Mouse (Mus musculus) limb, embryonic 13.5 days (tissue): ENCODE results near the gene Brd2. TPM values are rescaled to one million over a fixed set of nuclear protein-coding genes. Genes with fewer than 3 reads are reported as not detected.
"Not testable (repeated sequence)": the region's sequence is repeated elsewhere in the genome, so short reads cannot be mapped to it uniquely, and the experiment has no call there.

Experiments
- ATAC-seq: fragments of 200-750 bp; cut with Nextera tagmentation; 2 replicates; pipeline ENCODE4 v1.8.0; 2017; ENCODE audit warnings: low read depth, moderate number of reproducible peaks, moderate TSS enrichment; ENCODE audit not compliant: low FRiP score
- H3K27ac ChIP-seq: fragments of 300-500 bp; sonication (generic); 2 replicates; pipeline ENCODE4 v1.5.1; 2015; ENCODE audit warnings: inconsistent platforms, mild to moderate bottlenecking, moderate library complexity
- H3K27me3 ChIP-seq: fragments of 300-500 bp; sonication (generic); 2 replicates; pipeline ENCODE4 v1.6.1; 2015; ENCODE audit warnings: mild to moderate bottlenecking, inconsistent platforms
- H3K36me3 ChIP-seq: fragments of 300-500 bp; sonication (generic); 2 replicates; pipeline ENCODE4 v1.6.1; 2015; ENCODE audit warnings: inconsistent platforms, mild to moderate bottlenecking, moderate library complexity
- H3K4me1 ChIP-seq: fragments of 300-500 bp; sonication (generic); 2 replicates; pipeline ENCODE4 v1.6.1; 2015; ENCODE audit warnings: inconsistent platforms
- H3K4me2 ChIP-seq: fragments of 300-500 bp; sonication (generic); replicated peaks from 2 replicates; pipeline ENCODE4 v1.6.1; 2015; ENCODE audit warnings: inconsistent platforms, mild to moderate bottlenecking, moderate library complexity
- H3K4me3 ChIP-seq: fragments of 300-500 bp; sonication (generic); 2 replicates; pipeline ENCODE4 v1.5.1; 2015; ENCODE audit warnings: moderate library complexity, mild to moderate bottlenecking, inconsistent platforms
- H3K9ac ChIP-seq: fragments of 300-500 bp; sonication (generic); 2 replicates; pipeline ENCODE4 v1.6.1; 2015; ENCODE audit warnings: mild to moderate bottlenecking, inconsistent platforms
- H3K9me3 ChIP-seq: fragments of 300-500 bp; sonication (generic); 2 replicates; pipeline ENCODE4 v1.6.1; 2016; ENCODE audit warnings: inconsistent platforms
- WGBS: fragments of 180-500 bp; shearing (Covaris S2); methylation state at CpG from one replicate; pipeline ENCODE4 v1.1.7; 2015; 5-methylcytosine and 5-hydroxymethylcytosine counted together
- polyA plus RNA-seq: library from polyadenylated mRNA; unstranded; fragments of >200 nt; fragmentation: Nextera tagmentation; extraction: Ambion mirVana; gene quantifications from 2 replicates; pipeline ENCODE4 v1.2.1, GENCODE M21; 2015

The Brd2 gene
- polyA plus RNA-seq, result 132 and 133 TPM in 2 replicates

DNA sequence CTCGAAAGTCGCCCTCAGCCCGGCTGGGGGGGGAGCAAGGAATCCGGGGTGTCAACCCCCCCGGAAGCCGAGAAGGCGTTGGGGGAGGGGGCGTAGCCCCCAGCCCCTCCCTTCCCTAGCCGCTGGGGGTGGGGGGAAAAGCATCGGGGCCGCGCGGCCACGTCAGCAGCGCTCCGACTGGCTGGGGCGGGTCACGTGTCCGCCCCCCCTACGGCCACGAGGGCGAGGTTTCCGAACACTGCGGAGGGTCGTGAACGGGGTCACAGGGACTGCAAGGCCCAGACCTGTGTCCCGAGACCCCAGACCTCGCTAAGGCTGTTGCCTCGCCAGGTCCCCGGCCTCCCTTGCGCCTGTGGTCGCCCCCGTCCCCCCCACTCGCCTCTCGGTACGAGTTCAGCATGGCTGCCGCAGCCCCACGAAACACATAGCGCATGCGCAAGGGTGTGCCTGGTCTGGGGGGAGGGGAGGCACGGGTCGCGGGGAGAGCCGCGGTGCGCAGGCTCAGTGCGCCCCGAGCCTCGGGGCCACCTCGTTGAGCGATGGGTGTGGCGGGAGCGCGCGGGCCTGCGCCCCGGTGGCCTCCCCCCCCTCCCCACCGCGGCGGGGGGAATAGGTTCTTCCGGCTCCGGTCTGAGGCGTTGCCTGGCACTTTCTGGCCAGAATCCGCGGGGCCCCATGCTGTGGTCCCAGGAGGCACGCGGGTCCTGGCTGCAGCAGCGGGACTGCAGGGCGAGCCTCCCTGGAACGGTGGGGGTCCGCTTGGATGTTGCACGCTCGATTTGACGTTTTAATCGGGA, at the start of gene Brd2:
Gene Brd2 (minus strand): TSS at position 447 of the 797 bp plus-strand sequence.
- WGBS, result 2% methylated on average over 57 of the region's 75 CpGs
- Histone ChIP-seq H3K4me2 (peak within 1 kb of the TSS; percentile 98), H3K36me3 (peaks cover 25% of the 10 kb centered on the region), H3K27me3 (no peaks in the 10 kb centered on the region), H3K9me3 (no peaks in the 10 kb centered on the region), H3K27ac (peak within 1 kb of the TSS; percentile 100), H3K9ac (peak within 1 kb of the TSS; percentile 97), H3K4me3 (peak within 1 kb of the TSS; percentile 99), H3K4me1 (peaks cover 30% of the 10 kb centered on the region)
- ATAC-seq, result peak; percentile 58

DNA sequence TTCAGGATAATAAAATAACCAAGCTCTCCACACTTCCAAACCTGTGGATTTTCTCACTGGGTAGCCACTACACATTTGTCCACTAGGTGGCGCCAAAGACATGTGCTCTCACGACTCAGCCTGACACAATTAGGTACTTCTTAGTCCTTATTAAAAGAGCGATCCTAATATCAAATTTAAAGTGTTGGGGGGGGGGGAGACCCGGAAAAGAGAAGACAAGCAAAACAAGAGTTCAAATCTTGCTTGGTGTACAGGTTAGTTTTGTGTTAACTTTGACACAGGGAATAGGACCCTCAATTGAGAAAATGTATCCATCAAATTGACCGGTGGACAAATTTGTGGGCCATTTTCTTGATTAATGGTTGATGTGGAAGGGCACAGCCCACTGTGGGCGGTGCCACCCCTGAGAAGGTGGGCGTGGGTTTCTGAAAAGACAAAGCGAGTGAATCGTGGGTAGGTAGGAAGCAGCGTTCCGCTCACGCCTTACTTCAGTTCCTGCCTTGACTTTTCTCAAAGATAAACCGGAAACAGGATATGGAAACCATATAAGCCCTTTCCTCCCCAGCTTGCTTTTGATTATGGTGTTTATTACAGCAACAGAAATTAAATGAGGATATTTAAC, 48.6 kb upstream of the Brd2 start:
- Histone ChIP-seq H3K27ac (no peak overlapping the region), H3K27me3 (no peaks in the 10 kb centered on the region), H3K36me3 (no peaks in the 10 kb centered on the region), H3K4me2 (no peak overlapping the region; the same call in 1 of the 2 replicates), H3K9me3 (peaks cover 8% of the 10 kb centered on the region; the same call in 1 of the 2 replicates), H3K9ac (no peak overlapping the region), H3K4me3 (no peak overlapping the region), H3K4me1 (no peaks in the 10 kb centered on the region)
- 40% methylated on average over 13 of the region's 13 CpGs for WGBS
- ATAC-seq, result no peak

- no peak for ATAC-seq
- Histone ChIP-seq H3K27me3 (no peaks in the 10 kb centered on the region), H3K9ac (no peak overlapping the region), H3K36me3 (no peaks in the 10 kb centered on the region), H3K4me3 (no peak overlapping the region), H3K9me3 (peaks cover 11% of the 10 kb centered on the region), H3K27ac (no peak overlapping the region), H3K4me1 (no peaks in the 10 kb centered on the region), H3K4me2 (no peak overlapping the region)
- WGBS, result 24% methylated on average over 4 of the region's 4 CpGs
Measured at GRCm38 (mm10) chr17:34170487-34170876, 48.0 kb upstream of the Brd2 start.

DNA sequence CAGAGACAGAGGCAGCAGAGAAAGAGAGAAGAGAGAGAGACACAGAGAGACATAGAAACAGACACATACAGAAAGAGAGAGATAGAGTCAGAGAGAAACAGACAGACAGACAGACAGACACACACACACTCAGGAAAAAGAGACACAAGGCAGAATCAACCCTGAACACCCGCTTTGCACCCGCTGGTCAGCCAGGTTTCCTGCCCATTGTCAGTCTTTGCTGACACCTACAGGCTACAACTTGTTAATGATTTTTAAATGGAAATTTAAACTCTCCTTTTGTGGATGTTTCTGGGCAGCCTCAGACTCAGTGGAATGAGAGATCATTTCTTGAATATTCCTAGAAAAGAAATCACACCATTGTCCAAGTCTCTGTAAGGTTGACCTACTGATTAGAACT, 46.8 kb upstream of the Brd2 start:
- H3K9me3 ChIP-seq, result peaks cover 13% of the 10 kb centered on the region
- no peaks in the 10 kb centered on the region for H3K27me3 ChIP-seq
- H3K4me3 ChIP-seq, result no peak overlapping the region
- H3K4me2 ChIP-seq, result no peak overlapping the region
- WGBS, result 0% methylated on average over 2 of the region's 2 CpGs
- no peak for ATAC-seq
- no peaks in the 10 kb centered on the region for H3K36me3 ChIP-seq
- H3K4me1 ChIP-seq, result no peaks in the 10 kb centered on the region
- no peak overlapping the region for H3K27ac ChIP-seq
- H3K9ac ChIP-seq, result no peak overlapping the region

GRCm38 (mm10) chr17:34165033-34165730, 42.7 kb upstream of the Brd2 start:
- no peak overlapping the region for H3K27ac ChIP-seq
- peaks cover 6% of the 10 kb centered on the region for H3K9me3 ChIP-seq
- 87% methylated on average over 6 of the region's 6 CpGs for WGBS
- ATAC-seq, result no peak
- no peaks in the 10 kb centered on the region for H3K4me1 ChIP-seq
- H3K36me3 ChIP-seq, result no peaks in the 10 kb centered on the region
- 0 out of 2 replicates have a peak, but pooled peaks cover 3% of the 10 kb centered on the region for H3K27me3 ChIP-seq
- H3K9ac ChIP-seq, result no peak overlapping the region
- H3K4me3 ChIP-seq, result no peak overlapping the region
- no peak overlapping the region for H3K4me2 ChIP-seq

- 42% methylated on average over 9 of the region's 9 CpGs for WGBS
- H3K4me3 ChIP-seq, result no peak overlapping the region
- H3K9me3 ChIP-seq, result peaks cover 6% of the 10 kb centered on the region
- no peaks in the 10 kb centered on the region for H3K4me1 ChIP-seq
- ATAC-seq, result no peak
- no peak overlapping the region for H3K4me2 ChIP-seq
- H3K36me3 ChIP-seq, result no peaks in the 10 kb centered on the region
- H3K27me3 ChIP-seq, result 0 out of 2 replicates have a peak, but pooled peaks cover 5% of the 10 kb centered on the region
- H3K9ac ChIP-seq, result no peak overlapping the region
- no peak overlapping the region for H3K27ac ChIP-seq
Measured at GRCm38 (mm10) chr17:34164202-34164895, 41.9 kb upstream of the Brd2 start.

DNA sequence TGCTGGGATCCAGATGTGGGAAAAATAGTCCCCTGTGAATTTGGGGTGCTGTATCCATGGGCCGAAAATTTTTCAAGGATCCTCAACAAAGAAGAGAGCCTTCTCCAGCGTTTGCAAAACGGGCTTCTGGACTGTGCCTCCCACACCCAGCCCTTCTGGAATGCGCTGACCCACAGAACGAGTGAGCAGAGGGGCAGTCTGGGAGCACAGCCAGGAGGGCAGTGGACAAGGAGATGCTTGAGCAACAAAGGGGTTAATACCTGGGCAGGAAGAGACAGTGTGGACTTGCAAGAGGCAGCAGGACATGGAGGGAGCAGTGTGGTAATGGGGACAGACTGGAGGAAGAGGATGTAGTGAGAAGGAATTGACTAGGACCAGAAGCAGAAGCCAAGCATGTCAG, 33.1 kb upstream of the Brd2 start:
- Histone ChIP-seq H3K27me3 (0 out of 2 replicates have a peak, but pooled peaks cover 5% of the 10 kb centered on the region), H3K9me3 (no peaks in the 10 kb centered on the region), H3K4me1 (peaks cover 3% of the 10 kb centered on the region; the same call in 1 of the 2 replicates), H3K36me3 (no peaks in the 10 kb centered on the region), H3K4me3 (no peak overlapping the region), H3K4me2 (no peak overlapping the region), H3K27ac (no peak overlapping the region), H3K9ac (no peak overlapping the region)
- no peak for ATAC-seq
- WGBS, result 48% methylated on average over 5 of the region's 5 CpGs

- no peak within 1 kb of the TSS for H3K27ac ChIP-seq
- H3K4me3 ChIP-seq, result no peak within 1 kb of the TSS
- peaks cover 3% of the 10 kb centered on the region; the same call in 1 of the 2 replicates for H3K4me1 ChIP-seq
- H3K4me2 ChIP-seq, result 0 out of 2 replicates have a peak within 1 kb of the TSS, but pooled peaks have one; percentile 17
- H3K36me3 ChIP-seq, result no peaks in the 10 kb centered on the region
- no peaks in the 10 kb centered on the region for H3K27me3 ChIP-seq
- WGBS, result 59% methylated on average over 4 of the region's 4 CpGs
- ATAC-seq, result no peak; the same call in 1 of the 2 replicates
- no peaks in the 10 kb centered on the region for H3K9me3 ChIP-seq
- no peak within 1 kb of the TSS for H3K9ac ChIP-seq
Measured at GRCm38 (mm10) chr17:34152923-34153322, 30.5 kb upstream of the Brd2 start, which contains the start of gene H2-DMb1. TSS of gene H2-DMb1 (plus strand) at chr17:34153072.

DNA sequence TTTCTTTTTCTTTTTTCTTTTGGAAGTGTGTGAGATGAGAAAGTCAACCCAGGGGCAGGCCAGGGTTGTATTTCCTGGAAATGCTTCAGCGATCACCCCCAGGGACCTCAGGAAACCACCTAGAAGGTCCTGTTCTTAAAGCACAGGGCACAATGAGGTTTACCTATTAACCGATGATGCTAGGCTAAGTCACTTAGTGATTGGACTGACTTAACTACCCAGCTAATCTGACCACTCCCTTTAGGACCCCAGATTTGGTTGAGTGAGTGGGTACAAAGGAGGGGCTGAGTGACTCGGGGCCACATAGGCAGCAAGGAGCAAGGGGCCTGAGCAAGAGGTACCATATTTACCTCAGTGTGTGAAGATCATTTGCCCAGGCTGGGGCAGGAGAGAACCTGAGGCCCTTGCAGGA, 22.5 kb upstream of the Brd2 start:
- Histone ChIP-seq H3K36me3 (no peaks in the 10 kb centered on the region), H3K27me3 (peaks cover 16% of the 10 kb centered on the region), H3K4me1 (peaks cover 9% of the 10 kb centered on the region), H3K9me3 (no peaks in the 10 kb centered on the region), H3K27ac (no peak overlapping the region), H3K4me3 (no peak overlapping the region), H3K4me2 (no peak overlapping the region), H3K9ac (no peak overlapping the region)
- no peak for ATAC-seq
- WGBS, result 75% methylated on average over 3 of the region's 3 CpGs

DNA sequence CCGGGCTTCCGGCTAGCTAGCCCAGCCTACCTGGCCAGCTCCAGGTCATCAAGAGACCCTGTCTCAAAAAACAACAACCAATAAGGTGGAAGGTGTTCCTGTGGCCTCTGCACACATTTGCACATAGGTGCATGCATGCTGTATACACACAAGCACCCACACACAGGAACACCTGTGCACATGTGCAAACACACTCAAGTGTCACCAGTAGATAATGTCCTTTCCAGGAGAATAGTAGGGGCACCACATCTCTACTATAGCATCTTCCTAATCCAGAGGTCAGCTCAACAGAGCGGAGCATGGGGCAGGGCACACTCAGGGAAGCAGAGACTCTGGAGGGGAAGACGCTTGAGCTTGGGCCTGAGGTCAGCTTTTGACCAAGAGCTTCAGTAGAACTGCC, 21.8 kb upstream of the Brd2 start:
- not testable (repeated sequence) for H3K4me2 ChIP-seq, H3K27ac ChIP-seq, H3K4me3 ChIP-seq, H3K9me3 ChIP-seq, H3K36me3 ChIP-seq, ATAC-seq, H3K9ac ChIP-seq
- WGBS, result 87% methylated on average over 4 of the region's 4 CpGs
- Histone ChIP-seq H3K4me1 (peaks cover 17% of the 10 kb centered on the region), H3K27me3 (peaks cover 23% of the 10 kb centered on the region)

- no peaks in the 10 kb centered on the region for H3K36me3 ChIP-seq
- no peaks in the 10 kb centered on the region for H3K9me3 ChIP-seq
- peaks cover 31% of the 10 kb centered on the region for H3K27me3 ChIP-seq
- no peak overlapping the region for H3K9ac ChIP-seq
- no peak overlapping the region for H3K4me3 ChIP-seq
- H3K4me2 ChIP-seq, result no peak overlapping the region
- no peak for ATAC-seq
- WGBS, result 77% methylated on average over 4 of the region's 5 CpGs
- H3K4me1 ChIP-seq, result peaks cover 22% of the 10 kb centered on the region
- no peak overlapping the region for H3K27ac ChIP-seq
Measured at GRCm38 (mm10) chr17:34143461-34143860, 21.0 kb upstream of the Brd2 start.
